Mouse (Mus musculus) kidney, postnatal 10 days (tissue): ENCODE results near the gene Mast1.

Experiments used
- DNase-seq: peaks from one replicate; pipeline ENCODE4 v3.0.0; 2021; ENCODE audit warnings: mixed read lengths

Mast1 gene

GRCm38 (mm10) chr8:84871376-84872308, 65.5 kb downstream of the Mast1 start, which contains the start of gene Syce2:
Gene Syce2 (plus strand): TSS chr8:84872111.
- peak; percentile 92 for DNase-seq
